Mouse (Mus musculus) cerebellum, adult 2 months (tissue): Measurements from ENCODE around the gene Ppil6.

Experiments
- CTCF ChIP-seq: fragments of 200-500 bp; IDR thresholded peaks from 2 replicates; pipeline ENCODE4 v1.5.1; 2011; ENCODE audit warnings: low read depth, mild to moderate bottlenecking, control low read depth, low read length, moderate library complexity, borderline replicate concordance; ENCODE audit not compliant: insufficient read depth
- POLR2A ChIP-seq: fragments of 200-500 bp; IDR thresholded peaks from 2 replicates; pipeline ENCODE4 v1.6.1; 2011; ENCODE audit warnings: low read length, control low read depth, borderline replicate concordance; ENCODE audit not compliant: insufficient read depth

DNA sequence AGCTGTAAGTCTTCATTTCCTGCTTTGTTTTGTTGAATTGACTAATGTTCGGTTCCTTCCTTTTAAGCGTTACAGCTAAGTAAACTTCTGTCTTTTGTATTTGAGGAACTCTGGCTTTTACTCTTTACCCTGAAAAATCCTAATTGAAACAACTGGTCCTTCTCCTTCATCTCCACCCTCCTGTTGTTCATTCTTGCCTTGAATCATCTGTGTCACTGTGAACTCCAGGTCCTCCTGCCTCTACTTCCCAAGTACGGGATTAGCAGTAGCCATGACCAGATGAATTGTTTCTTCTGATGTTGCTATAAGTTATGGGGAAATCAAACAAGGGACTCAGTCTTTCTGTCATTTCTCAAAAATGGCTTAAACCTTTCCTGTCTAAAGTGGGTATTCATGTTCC, 33.1 kb downstream of the Ppil6 start:
- TF ChIP-seq CTCF: no peak
- TF ChIP-seq POLR2A: no peak
